Mouse (Mus musculus): ENCODE measurements around the gene Myo9b.

Gene Myo9b

DNA sequence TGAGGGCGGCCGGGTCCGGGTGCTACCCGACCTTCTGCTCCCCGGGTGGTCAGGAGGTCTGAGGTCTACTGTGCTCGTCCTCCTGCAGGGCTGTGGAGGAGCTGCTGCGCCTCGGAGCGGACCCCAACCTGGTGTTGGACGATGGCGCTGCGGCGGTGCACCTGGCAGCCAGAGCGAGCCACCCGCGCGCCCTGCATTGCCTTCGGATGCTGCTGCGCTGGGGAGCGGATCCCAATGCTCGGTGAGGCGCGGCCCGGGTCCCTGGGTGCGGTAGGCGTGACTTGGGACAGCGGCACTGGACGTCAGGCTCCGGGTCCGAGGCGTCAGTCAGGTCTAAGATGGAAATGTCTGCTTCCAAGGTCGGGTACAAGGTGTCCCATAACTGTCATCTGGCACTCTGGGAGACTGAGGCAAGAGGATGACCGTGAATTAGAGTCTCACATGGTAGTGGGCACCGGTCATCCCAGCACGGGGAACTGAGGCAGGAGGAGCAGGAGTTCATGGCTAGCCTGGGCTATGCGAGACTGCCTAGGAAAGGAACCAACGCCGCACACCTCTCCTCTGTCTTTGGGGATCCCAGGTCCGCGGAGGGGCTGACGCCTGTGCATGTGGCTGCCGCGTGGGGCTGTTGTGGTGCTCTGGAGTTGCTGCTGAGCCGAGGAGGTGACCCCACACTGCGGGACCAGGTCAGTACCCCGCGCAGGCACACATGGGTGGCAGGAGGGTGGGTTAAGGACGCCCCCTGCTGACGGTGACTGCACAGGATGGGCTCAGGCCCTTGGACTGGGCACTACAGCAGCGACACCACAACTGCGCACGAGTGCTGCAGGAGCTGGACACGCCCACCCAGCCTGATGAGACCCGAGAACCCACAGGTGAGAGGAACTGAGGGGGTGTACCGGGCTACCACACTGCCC lies 133.8 kb downstream of the Myo9b start:
- DNase-seq (ENCODE audit: inconsistent age in 2 of 2, low spot score in 1 of 2), result peak; percentile 70 to 81

DNA sequence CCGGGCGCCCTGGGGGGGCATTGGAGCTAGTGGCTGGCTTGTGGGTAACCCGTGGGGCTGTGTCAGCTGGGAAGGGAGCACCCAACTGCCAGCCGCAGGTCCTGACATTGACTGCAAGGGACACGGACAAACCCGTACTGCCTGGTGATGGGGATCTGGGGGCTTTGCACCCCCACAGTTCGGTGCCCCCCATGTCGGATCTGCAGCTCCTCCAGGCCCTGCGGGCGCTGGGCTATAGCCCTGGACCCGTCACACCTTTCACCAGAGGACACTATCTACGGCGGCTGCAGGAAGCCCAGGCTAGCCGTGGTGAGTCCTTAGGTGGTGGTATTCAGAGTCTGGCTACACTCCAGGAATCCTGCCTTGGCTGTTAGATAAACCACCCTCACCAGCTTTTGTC lies 134.9 kb downstream of the Myo9b start:
- DNase-seq (ENCODE audit: inconsistent age in 2 of 2, low spot score in 1 of 2), result no peak

DNA sequence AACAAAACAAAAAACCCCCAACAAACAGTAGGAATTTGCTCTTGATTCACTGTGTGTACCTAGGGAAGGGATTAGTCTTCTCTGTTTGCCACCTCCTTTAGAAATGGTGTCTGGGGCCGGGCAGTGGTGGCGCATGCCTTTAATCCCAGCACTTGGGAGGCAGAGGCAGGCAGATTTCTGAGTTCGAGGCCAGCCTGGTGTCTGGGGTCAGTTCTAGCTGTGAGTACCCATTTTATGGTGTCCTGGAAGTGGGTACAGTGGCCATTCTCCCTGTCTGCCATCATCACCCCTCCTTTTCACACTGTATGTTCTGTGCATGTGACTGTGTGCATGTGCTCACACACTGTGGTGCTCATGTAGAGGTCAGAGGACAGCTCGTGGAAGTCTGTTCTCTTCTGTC lies 135.7 kb downstream of the Myo9b start:
- no peak for DNase-seq (ENCODE audit: inconsistent age in 2 of 2, low spot score in 1 of 2)

Measured in adrenal gland, adult (tissue).